Mouse (Mus musculus): ENCODE measurements around the gene Zbtb11. TPM values are rescaled to one million over a fixed set of nuclear protein-coding genes. Genes with fewer than 3 reads are reported as not detected.
"Not testable (repeated sequence)": the region's sequence is repeated elsewhere in the genome, so short reads cannot be mapped to it uniquely, and the experiment has no call there.

Zbtb11 gene
- total and polyA plus RNA-seq, 3 experiments = 12.5 to 19.0 TPM; not detected in 1

- peak; percentile 55; the same call in 1 of the 2 replicates for TF ChIP-seq ZMIZ1 (IDR thresholded peaks at IDR 0.05; ENCODE audit: low read depth, low read length)
Measured at GRCm38 (mm10) chr16:56037138-56038010, 63.7 kb downstream of the Zbtb11 start, which contains the start of gene Trmt10c (continued).

GRCm38 (mm10) chr16:56038090-56038489 lies 64.4 kb downstream of the Zbtb11 start:
- Histone ChIP-seq H3K4me1 (ENCODE audit: control insufficient read depth in 1 of 2, insufficient read depth in 2 of 2, low read length in 2 of 2) (peaks cover 0 to 6% of the 10 kb centered on the region in 2 experiments; a peak in 1 of 4 replicates), H3K4me3 (ENCODE audit: control insufficient read depth in 1 of 2, insufficient read depth in 1 of 2, low read depth in 2 of 2, low read length in 2 of 2) (peak overlapping the region; percentile 93 to 95), H3K9ac (ENCODE audit: control insufficient read depth, low read depth, low read length, poor library complexity, severe bottlenecking) (peak overlapping the region; percentile 79), H3K79me2 (ENCODE audit: control insufficient read depth, insufficient read depth, low read length, poor library complexity) (peaks cover 32% of the 10 kb centered on the region), H3K9me3 (replicated peaks; ENCODE audit: insufficient read depth, low read length) (no peaks in the 10 kb centered on the region), H3K27me3 (ENCODE audit: control insufficient read depth in 1 of 2, insufficient read depth in 2 of 2, low read length in 2 of 2) (no peaks in the 10 kb centered on the region), H3K36me3 (ENCODE audit: control insufficient read depth in 1 of 2, insufficient read depth in 2 of 2, low read length in 2 of 2) (peaks cover 14 to 27% of the 10 kb centered on the region in 2 experiments), H3K27ac (ENCODE audit: control insufficient read depth, low read depth, low read length) (peak overlapping the region; percentile 84)
- no peak for DNase-seq (ENCODE audit: low read depth, low spot score)
- TF ChIP-seq BHLHE40 (IDR thresholded peaks at IDR 0.05; ENCODE audit: borderline replicate concordance, low read depth, low read length) (no peak), ZNF384 (IDR thresholded peaks at IDR 0.05; ENCODE audit: low read depth, low read length) (no peak), CTCF (IDR thresholded peaks at IDR 0.05 in 2 of 3, conservative IDR thresholded peaks at IDR 0.05 in 1 of 3; ENCODE audit: control insufficient read depth in 1 of 3, insufficient read depth in 1 of 3, low read depth in 2 of 3, low read length in 3 of 3, poor library complexity in 1 of 3, severe bottlenecking in 1 of 3) (no peak), SIN3A (IDR thresholded peaks at IDR 0.05; ENCODE audit: low read length) (no peak), E2F4 (IDR thresholded peaks at IDR 0.05; ENCODE audit: borderline replicate concordance, low read depth, low read length) (no peak), SMC3 (IDR thresholded peaks at IDR 0.05; ENCODE audit: low read depth, low read length) (no peak), USF2 (IDR thresholded peaks at IDR 0.05; ENCODE audit: borderline replicate concordance in 1 of 2, insufficient read depth in 1 of 2, low read depth in 1 of 2, low read length in 2 of 2) (no peak), HCFC1 (IDR thresholded peaks at IDR 0.05; ENCODE audit: low read depth, low read length) (no peak), NRF1 (IDR thresholded peaks at IDR 0.05; ENCODE audit: insufficient read depth, low read depth, low read length, poor library complexity, severe bottlenecking) (no peak), ELF1 (IDR thresholded peaks at IDR 0.05; ENCODE audit: low read depth, low read length) (no peak), ZKSCAN1 (IDR thresholded peaks at IDR 0.05; ENCODE audit: low read depth, low read length) (no peak), MAX (IDR thresholded peaks at IDR 0.05; ENCODE audit: low read length) (no peak), POLR2AphosphoS2 (IDR thresholded peaks at IDR 0.05; ENCODE audit: low read length) (no peak)

GRCm38 (mm10) chr16:56048038-56048437 lies 74.4 kb downstream of the Zbtb11 start, which contains the start of gene Senp7:
Gene Senp7 (plus strand): TSS chr16:56048338.
- H3K9me3 ChIP-seq (replicated peaks; ENCODE audit: insufficient read depth, low read length); H3K4me1 ChIP-seq (ENCODE audit: control insufficient read depth in 1 of 2, insufficient read depth in 2 of 2, low read length in 2 of 2); DNase-seq (ENCODE audit: low read depth, low spot score); H3K79me2 ChIP-seq (ENCODE audit: control insufficient read depth, insufficient read depth, low read length, poor library complexity); H3K27me3 ChIP-seq (ENCODE audit: control insufficient read depth in 1 of 2, insufficient read depth in 2 of 2, low read length in 2 of 2); H3K4me3 ChIP-seq (ENCODE audit: control insufficient read depth in 1 of 2, insufficient read depth in 1 of 2, low read depth in 2 of 2, low read length in 2 of 2); H3K27ac ChIP-seq (ENCODE audit: control insufficient read depth, low read depth, low read length); H3K9ac ChIP-seq (ENCODE audit: control insufficient read depth, low read depth, low read length, poor library complexity, severe bottlenecking); H3K36me3 ChIP-seq (ENCODE audit: control insufficient read depth in 1 of 2, insufficient read depth in 2 of 2, low read length in 2 of 2): not testable (repeated sequence)

Measured in MEL (cell line).